Mouse (Mus musculus) lung, adult 18-20 months (tissue): Measurements from ENCODE around the gene Paics.
"Not testable (repeated sequence)": the region's sequence is repeated elsewhere in the genome, so short reads cannot be mapped to it uniquely, and the experiment has no call there.

Experiments
- DNase-seq, 2 experiments: peaks; one replicate each; pipeline ENCODE4 v3.0.0; 2022; ENCODE audit warnings: mixed read lengths in 2 of 2

Paics gene

DNA sequence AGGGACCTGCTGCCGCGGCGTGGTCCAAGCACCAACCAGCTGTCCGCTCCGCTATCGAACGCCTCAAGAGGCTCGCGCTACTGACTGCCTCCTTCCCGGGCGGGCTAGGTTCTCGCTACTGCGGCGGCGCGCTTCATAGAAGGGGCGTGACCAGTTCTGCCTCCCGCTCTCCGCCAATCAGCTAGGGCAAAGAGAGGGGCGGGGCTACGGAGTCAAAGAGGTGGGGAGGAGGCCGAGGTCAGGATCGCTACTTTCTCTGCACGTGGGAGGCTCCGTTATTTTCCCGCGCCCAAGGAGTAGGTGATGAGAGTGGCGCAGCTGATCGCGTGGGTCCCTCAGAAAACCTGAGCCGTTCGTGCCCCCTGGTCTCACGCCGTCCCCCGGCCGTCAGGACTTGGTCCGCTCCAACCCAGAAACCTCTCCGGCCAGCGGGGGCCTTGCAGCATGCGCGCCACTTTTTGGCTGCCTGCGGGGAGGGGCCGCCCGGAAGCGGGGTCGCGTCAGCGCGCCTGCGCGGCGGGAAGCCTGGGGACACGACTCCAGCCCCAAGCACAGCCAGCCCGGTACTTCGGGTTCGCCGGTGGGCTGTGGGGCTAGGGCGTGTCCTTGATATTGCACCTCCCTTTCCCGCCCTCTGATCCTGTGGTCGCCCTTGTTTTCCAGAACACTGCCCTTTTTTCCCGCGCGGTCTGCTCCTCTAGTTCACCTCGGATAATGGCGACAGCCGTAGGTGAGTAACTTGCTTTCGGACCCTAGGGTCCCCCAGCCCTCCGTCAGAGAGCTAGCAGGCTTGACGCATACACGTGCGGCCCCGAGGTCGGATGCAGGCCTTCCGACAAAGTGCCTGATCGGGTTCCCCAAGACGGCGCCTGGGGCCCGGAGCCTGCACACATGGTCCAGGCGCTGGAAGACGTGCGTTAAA lies at the start of gene Paics, which contains the start of gene Ppat:
Gene Paics (plus strand): TSS at position 202 of the 922 bp plus-strand sequence.
Gene Ppat (minus strand): TSS at position 473 of the 922 bp plus-strand sequence.
- DNase-seq = peak; percentile 99

- DNase-seq = no peak
Observed at GRCm38 (mm10) chr5:76902131-76902530, 49.0 kb upstream of the Paics start.

DNA sequence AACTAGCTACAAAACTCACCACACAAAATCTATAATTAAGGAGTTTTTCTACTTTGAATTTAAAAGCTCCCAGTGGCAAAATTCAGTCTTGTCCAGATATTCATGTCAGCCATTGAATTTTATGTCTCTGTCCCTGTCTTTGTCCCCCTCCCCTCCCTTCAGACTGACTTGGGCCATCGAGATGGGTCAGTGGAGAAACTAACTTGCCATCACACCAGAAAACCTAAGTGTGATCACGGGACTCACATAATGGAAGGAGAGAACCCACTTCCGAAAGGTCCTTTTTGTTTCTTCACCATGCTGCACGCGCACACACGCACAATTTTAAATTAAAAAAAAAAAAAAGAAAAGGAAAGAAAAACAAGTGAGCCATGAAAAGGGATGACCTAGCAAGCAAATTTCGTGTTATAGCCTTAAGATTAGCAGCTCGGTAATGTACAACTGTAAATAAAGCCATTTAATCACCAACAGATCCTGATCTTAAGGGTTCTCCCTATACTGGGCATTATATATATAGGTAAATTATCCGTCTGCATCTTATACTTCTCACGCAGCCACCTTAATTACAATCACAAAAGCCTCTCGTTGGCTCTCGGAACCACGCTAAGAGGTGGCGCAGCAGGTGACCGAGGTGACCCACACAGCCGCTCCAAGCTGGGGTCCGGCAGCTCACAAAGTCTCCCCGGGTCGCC lies 46.2 kb upstream of the Paics start:
- DNase-seq = no peak

DNA sequence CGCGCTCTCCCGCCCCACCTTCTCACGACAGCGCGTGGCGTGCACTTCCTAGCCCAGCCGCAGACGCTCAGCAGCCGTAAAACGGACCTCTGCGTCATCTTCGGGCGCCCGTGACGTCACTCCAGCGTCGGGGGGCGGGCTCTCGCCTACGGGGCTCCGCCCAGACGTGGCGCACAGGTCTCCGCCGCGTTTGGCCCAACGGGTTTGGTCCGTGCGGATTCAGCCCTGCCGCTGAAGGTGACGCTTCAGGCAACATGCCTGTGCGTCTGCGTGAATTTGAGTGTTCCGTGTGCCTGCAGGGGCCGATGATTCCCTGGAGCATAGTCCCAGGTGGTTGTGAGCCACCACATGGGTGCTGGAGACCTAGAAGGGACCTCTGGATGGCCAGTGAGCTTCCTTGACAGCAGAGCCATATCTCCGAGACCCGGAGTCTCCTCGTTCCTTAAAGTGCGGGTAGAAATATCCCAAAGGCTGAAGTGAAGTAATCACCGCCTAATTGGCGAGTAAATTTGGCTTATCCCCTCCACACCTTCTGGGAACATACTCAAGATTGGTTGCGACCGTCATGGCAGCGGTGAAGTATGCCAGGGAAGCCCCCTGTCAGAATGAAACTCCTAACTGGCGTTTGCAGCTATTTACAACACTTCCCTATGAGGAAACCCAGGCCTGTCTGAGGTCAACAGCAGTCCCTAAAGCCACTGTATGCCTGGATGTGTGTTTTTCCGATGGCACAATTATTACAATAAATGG lies 45.5 kb upstream of the Paics start, which contains the start of gene Aasdh:
Gene Aasdh (minus strand): TSS at position 110 of the 750 bp plus-strand sequence.
- peak; percentile 93 to 95 for DNase-seq

GRCm38 (mm10) chr5:76906155-76906499 lies 45.0 kb upstream of the Paics start:
- DNase-seq = no peak

GRCm38 (mm10) chr5:76910807-76911206 lies 40.3 kb upstream of the Paics start:
- DNase-seq = no peak

GRCm38 (mm10) chr5:76912522-76912921 lies 38.6 kb upstream of the Paics start:
- DNase-seq = not testable (repeated sequence)

DNA sequence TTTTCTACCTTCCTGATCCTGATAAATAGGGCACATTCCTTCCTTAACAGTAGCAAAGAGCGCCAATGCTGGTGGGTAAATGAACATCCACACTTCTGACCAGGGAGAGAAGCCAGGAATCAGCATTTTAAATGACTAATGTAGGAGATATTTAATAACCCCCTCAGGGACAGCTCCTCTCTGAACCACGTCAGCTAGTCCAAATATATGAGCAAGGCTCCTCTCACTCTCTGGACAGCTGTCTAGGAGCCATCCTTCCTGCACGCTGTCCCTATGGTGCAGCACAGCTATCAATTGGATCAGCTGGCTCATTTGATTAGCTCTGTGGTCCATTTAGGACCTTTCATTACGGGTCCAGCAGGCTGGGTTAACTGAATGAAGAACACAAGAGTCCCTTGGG lies 28.3 kb upstream of the Paics start:
- no peak for DNase-seq

- peak; percentile 37 to 56 for DNase-seq
Observed at GRCm38 (mm10) chr5:76923428-76923827, 27.7 kb upstream of the Paics start.

DNA sequence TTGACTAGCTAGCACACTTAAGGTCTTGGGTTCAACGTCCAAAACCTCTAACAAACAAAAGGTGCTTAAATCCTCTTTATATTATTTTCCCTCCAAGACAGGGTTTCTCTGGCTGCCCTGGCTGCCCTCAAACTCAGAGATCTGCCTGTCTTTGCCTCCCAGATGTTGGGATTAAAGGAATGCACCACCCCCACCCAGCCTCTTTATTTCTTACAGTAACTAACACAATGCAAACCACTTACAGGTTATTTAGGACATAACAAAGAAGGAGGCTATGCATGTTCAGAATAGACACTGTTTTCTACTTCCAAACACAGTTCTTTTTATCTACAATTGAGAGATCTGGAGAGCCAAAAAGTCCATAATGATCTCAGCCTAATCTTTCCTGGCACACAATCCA lies 26.8 kb upstream of the Paics start:
- DNase-seq = no peak

- DNase-seq = peak; percentile 17 to 76
Observed at GRCm38 (mm10) chr5:76928124-76928832, 22.8 kb upstream of the Paics start.

GRCm38 (mm10) chr5:76929180-76929877 lies 21.8 kb upstream of the Paics start:
- peak; percentile 26 to 40 for DNase-seq

DNA sequence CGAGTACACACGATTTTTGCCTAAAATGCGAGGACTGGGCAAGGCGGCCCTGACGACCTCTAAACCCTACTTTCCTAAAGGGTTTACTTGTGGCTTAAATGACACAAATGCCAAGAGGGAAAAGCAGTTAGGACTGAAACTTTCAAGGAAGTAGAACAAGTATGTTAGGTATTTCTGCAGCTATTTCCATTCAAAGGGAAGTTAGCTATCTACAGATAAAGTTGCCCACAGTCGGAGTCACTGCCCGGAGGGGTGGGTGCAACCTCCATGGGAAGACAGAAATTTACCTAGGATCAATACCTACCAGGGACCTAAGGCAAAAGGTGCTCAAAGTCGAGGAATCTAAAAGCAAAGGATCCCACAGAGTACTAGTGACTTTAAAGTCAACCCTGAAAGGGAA lies 11.4 kb upstream of the Paics start:
- DNase-seq = no peak

DNA sequence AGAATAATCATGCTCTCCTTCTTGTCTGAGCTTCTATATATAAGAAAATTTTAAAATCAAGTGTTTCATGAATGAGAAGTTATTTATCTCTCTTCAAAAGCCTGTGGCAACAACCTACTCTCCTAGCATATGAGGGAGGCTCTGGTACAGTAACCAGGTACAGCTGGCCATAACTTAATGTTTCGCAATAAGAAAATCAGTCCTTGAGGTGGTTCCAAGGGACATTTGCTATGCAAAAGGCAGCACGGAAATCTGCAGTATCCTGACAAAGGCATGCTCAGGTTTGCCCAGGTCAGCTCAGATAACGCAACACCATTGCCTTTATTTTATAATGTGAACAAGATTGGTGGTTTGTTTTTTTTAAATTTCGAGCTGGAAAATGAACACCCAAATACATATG lies 9.1 kb upstream of the Paics start:
- peak in 1 of 2 experiments; percentile 28 for DNase-seq

DNA sequence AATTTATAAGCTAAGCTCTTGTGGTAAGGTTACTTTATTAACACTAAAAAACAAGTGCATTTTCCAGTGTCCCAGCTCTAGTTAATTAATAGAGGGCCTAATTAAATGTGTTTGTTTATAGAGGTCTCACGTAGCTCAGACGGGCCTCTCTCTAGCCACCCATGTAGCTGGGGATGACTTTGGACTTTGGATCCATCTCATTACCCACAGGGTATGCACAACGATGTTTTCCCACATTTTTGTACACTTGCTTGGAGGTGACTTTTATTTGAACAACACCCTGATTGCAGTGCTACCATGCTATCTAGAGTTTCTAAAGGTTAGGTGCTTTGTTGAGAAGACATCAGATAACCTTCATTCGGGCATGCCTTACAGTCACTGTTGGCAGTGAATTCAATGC lies 8.6 kb upstream of the Paics start:
- no peak for DNase-seq

GRCm38 (mm10) chr5:76944965-76945677 lies 6.0 kb upstream of the Paics start:
- no peak for DNase-seq

DNA sequence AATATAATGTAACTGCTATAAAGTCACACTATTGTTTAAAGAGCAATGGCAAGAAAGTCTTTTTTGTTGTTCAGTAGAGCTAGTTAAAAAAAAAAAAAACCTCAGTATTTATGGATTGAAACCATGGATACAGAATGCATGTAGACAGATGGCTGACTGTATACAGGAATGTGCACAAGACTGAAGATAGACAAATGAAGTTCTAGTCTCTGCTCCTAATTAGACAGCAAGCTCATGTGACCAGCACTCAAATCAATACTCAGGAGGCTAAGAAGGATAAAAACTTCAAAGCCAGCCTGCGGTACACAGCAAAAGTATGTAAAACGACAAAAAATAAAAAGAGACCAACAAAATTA lies 5.5 kb upstream of the Paics start:
- no peak for DNase-seq

DNA sequence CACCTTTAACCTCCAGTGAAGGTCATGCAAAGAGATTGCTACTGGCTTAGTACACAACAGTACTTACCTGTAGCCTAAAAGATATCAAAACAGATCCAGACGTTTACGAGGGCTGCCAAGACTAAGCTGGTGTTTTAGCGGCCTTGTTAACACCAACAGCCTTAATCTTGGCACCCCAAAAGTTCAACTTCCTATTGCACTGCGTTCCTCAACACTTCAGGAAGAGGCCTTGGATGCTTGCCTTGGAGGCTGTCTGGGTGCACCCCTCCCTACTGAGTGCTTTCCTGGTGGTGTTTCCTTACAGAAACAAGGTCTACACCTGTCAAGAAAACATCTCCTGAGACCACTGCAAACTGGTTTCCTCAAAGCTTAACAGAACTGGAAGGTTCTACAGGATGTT lies 4.0 kb upstream of the Paics start:
- DNase-seq = no peak

- DNase-seq = peak in 1 of 2 experiments; percentile 19
Observed at GRCm38 (mm10) chr5:76947758-76948157, 3.3 kb upstream of the Paics start.

DNA sequence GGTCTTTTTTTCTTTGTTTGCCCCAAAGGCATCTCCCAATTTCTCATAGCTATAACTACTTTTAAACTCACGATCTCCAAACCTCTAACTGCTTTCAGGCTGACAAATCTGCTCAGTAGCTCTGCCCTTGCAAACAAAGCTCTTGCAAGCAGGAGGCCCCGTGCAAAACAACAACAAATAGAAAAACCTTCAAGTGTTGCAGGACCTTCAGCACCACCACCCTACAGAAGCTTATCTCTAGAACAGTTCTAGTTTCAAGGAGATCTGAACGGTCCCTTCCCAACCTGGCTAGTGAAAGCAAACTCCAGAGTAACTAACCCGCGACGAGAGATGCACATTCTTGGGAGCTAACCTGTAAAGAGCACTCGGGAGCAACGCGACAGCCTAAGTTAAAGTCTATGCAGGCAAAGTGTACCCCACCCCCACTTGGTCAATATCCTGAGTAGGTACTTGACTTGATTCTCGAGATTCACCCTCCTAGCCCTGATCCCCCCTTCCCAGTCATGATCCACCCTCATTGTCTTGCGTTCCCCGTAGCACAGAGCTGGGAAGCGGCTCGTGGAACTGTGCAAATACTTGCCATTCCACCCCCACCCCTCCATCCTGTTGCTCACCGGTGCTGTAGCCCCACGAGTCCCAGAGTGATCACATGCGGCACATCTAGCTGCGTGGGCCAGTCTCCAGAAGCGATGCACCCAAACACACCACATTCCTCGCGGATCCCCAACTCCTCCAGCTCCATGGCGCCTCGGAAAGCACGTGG lies 583 bp upstream of the Paics start:
- DNase-seq = no peak
